Mouse (Mus musculus): ENCODE data around the gene Lin7b. TPM values are rescaled to one million over a fixed set of nuclear protein-coding genes. Genes with fewer than 3 reads are reported as not detected.

The Lin7b gene
- total RNA-seq, 2 experiments from 2014 or later: 134 to 144 TPM

DNA sequence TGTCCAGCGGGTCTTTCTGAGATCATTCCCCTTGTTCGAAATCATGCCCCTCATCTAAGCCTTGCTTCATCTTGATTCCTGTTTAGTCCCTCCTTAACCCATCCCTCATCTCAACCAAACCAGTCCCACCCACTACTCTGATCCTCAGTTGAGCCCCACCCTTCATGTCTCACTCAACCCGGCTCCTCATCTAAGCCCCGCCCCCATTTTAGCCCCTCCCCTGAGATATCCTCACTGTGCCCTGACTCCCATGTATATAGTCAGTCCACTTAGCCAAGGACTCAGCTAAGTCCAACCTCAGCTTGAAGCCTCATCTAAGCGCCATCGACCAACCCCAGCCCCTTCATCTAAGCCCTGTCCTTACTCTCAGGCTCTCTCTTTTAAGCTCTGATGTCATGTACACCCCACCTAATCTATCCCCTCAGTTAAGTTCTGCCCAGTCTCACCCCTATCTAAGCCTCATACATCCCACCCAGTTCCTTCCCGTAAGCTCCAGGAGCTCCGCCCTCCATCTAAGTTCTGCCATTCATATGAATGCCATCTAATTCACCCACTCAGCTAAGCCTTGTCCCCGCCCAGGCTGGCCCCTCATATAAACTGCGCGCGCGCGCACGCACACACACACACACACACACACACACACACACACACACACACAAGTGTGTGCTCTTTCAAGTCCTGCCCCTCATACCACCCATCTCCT, 14.9 kb downstream of the Lin7b start:
- DNase-seq (ENCODE audit: low spot score in 2 of 2): no peak

DNA sequence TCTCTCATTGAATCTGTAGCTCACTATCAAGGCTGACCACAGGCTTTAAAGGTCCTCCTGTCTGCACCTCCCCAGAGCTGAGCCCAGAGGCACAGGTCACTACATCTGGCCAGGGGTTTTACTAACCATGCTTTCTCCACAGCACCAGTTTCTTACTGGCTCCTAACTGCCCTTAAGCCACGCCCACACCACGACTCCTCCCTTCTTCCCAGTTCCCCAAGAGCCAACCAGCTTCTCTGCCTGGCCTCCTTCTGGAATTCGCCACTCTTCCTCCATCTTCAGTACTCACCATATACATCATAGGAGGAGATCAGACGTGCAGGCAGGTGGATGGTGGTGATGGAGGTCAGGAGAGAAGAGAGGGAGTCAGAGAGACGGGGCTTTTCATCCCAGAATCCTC, 17.3 kb downstream of the Lin7b start:
- DNase-seq (ENCODE audit: low spot score in 2 of 2): no peak

DNA sequence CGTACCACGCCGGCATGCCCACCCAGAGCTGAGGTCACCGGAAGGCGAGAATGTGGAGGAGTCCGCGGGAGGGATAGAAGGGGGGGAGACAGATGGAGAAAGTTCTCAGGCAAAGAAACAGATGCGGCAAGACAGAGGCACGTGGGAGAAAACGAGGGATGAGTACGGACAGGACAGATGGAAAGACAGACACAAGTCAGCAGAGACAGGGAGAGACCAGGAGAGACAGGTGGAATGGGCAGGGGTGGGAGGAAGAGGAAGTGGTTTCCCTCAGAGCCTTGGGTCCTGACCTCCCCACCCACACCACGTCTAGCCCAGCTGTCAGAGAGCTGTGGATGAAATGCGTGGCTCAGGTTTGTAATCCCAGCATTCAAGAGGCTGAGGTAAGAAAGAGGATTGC, 23.5 kb downstream of the Lin7b start:
- peak in 1 of 2 experiments; percentile 53 for DNase-seq (ENCODE audit: low spot score in 2 of 2)

DNA sequence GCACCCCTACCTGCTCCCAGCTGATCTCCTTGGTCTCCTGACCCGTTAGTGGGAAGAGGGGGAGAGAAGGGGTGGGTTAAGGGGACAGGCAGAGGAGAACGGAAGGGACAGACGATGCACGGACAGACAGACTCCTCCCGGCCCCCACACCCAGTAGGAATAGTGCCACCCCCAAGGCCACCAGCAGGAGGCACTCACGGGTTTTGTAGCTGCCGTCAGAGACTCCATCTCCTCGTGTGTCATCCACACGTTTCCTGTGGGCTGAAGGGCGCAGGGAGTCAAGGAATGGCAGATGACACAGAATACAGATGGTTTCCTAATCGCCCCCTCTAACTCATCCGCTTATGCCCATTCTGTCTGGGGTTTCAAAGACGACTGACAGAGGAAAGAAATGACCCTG, 26.8 kb downstream of the Lin7b start:
- DNase-seq (ENCODE audit: low spot score in 2 of 2): no peak

DNA sequence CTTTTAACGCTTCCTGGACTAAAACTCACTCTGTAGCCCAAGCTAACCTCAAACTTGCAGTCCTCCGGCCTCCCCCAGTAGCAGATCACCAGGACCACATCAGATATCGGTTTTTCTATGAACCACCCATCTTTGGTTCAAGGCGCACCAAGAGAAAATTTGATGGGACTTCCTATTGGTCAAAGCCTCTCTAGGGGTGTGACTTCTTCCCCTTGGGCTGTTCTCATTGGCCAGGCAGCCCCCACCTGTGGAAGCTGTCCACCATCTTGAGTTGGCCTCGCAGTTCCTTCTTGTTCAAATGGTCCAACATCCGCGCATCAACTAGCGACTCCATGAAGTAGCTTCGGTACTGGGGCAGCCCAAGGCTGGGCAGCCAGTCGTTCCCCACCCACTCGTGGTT, 28.3 kb downstream of the Lin7b start:
- no peak for DNase-seq (ENCODE audit: low spot score in 2 of 2)

DNA sequence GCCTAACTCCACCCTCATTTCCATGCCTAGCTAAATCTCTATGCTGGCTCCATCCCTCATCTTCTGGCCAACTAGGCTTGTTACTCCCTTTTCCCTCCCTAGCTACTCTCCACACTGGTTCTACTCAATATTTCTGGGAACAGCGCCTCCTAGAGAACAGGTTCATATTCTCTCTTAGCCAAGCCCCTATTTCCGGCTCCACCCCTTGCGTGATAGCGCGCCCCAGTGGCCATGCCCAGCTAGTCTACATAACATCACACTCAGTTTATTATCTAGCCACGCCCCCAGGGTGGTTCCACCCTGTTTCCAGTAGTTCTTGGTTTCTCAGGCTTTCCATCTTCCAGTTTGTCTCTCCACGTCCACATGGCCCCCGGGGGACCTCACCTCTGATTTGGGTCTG, 29.1 kb downstream of the Lin7b start:
- DNase-seq (ENCODE audit: low spot score in 2 of 2): peak; percentile 79 to 86

DNA sequence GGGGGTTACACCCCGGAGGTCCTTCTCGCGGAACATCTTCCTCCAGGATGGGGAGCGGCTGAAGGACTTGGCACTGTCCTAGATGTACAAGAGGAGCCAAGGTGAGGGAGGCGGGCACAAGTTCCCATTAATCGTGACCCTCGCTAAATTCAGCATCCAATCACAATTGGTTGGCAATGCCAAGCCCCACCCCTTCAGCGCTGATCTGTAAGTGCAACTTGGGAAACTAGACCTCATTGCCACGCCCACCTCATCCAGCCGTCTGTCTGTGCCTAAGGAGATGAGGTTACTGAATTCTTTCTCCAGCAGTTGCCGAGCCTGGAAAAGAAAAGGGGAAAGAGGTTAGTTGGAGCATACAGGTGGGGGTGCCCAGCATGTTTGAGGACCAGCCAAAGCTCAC, 29.7 kb downstream of the Lin7b start:
- no peak for DNase-seq (ENCODE audit: low spot score in 2 of 2)

DNA sequence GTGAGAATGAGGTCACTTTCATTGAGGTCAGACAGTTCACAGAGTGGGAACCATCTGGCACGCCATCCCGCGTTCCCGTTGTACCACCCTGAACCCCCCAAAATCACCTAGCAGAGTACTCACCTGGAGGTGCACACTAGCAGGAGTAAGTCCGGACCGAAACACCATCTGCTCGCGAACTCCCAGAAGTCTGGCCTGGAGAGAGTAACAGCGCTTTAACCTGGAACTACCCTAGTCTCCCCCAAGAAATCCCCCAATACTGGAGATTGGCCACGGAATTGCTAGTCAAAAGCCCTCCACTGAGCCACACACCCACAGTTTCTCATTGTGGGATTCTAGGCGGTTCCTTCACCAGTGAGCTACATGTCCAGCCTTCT, 30.3 kb downstream of the Lin7b start:
- no peak for DNase-seq (ENCODE audit: low spot score in 2 of 2)

DNA sequence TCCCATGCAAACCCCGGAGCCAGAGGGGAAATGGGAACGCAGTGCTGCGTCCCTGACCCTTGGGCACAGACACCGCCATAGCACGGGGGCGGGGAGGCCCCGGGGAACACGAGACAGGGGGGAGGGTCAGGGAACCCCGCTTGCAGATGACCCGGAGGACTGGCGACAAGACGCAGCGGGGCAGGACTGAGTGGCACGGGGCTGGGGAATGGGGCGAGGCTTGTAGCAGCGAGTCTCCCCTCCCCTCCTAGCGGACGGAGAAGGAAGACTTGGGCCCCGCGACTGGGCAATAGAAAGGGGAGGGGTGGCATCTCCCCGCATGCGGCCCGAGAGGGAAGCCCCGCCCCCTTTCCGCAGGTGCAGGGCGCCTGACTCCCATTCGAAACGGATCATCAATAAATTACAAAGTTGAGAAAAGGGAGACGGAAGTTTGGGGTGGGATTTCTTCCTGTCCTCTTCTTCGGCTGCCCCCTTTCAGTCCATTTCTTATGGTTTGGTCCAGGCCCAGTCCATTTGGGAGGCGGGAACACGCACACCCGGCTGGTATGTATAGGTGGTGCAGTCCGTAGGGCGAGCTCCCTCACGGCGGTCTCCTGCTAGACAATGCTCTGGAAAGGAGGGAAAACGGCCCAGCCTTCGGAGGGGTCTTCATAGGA, 30.8 kb downstream of the Lin7b start:
- peak in 1 of 2 experiments; percentile 30 for DNase-seq (ENCODE audit: low spot score in 2 of 2)

DNA sequence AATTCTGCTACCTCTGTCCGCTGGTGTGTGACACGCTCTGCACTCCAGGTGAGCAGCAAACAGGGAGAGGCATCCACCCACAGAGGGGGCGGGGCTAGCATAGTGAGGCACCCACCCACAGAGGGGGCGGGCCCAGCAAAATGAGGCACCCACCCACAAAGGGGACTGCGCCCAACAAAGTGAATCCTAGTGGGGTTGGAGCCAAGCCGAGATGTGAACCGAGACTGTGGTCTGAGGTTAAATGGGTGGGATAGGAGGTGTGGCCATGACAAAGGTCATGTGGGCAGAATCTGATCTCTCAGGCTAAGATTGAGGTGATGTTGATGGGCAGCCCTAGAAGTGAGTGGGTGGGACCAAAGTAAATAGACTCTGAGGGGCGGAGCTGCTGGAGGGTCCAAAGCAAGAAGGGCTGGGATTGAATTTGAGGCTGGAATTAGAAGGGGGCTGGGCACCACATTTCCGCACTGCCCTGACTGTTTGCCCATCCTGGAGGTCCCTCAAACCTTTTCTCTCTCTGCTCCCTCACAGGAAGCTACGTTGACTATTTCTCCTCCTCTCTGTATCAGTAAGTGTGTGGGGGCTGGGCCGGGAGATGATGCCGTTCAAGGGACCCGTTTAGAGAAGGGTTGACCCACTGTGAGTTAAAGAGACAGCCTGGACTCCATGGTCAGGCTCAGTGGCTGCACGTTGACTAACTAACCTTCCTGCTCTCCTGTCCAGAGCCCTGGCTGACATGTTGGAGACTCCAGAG, 32.0 kb downstream of the Lin7b start:
- peak in 1 of 2 experiments; percentile 27 for DNase-seq (ENCODE audit: low spot score in 2 of 2)

DNA sequence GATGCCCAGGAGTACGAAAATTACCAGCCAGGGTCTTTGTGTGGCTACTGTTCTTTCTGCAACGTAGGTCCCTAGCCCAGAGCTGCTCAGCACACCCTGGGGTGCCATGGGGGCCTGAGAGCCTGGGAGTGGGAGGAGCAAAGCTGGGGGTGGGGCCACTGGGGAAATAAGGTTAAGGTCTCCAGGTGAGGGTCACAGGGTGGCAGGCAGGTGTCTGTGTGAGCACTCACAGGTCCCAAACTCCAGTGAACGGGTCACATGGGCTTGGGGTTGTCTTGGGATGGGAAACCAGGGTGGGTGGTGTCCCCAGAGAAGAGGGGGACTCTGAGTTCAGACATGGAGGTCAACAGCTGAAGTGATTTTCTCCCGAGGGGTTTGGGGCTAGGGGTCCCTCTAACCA, 32.9 kb downstream of the Lin7b start:
- DNase-seq (ENCODE audit: low spot score in 2 of 2): no peak

DNA sequence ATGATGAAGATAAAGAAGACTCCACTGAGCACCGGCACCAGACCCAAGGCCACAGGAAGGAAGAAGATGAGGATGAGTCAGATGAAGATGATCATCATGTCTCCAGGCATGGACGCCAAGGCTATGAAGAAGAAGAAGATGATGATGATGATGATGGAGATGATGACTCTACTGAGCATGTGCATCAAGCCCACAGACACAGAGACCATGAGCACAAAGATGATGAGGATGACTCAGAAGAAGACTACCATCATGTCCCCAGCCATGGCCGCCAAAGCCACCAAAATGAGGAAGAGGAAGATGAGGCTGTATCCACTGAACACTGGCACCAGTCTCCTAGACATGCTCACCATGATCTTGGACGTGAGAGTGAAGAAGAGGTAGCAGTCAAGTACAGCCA, 34.1 kb downstream of the Lin7b start:
- no peak for DNase-seq (ENCODE audit: low spot score in 2 of 2)

DNA sequence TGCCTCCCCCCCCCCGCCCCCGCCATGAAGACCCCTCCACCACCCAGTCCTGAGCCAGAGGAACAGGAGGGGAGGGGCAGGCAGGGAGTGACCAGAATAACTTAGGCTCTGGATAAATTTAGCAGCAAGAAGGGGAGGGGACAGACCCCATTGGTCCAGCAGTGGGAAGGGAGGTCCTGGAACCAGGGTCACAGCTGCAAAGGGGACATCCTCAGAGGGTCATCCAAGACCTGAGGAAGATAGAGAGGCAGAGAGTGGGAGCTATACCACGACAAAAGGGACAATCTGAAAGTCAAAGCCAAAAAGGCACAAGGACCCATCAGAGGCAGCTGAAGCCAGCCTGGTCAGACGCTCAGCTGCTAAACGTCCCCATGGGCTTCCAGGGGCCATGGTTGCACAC, 35.3 kb downstream of the Lin7b start, which contains the start of gene Hrc:
Gene Hrc (plus strand): TSS at position 235 of the 400 bp plus-strand sequence.
- no peak for DNase-seq (ENCODE audit: low spot score in 2 of 2)

DNA sequence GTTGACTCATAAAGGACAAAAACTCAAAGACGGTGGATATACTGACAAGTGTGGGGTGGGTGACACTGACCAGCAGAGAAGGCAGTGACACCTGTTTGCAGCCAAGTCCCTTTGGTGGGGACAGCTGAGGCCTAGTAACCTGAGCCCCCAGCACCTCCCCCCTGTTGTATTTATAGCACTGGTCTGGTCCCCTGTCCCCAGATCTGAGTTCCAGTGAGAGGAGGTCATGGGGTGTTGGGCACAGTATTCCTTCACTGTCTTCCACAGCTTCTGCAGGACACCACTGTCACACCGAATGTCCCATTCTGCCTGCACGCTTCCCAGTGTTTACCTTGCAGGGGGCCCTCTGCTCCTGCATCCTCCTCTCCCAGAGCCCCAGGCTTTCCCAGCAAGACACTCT, 35.8 kb downstream of the Lin7b start:
- DNase-seq (ENCODE audit: low spot score in 2 of 2): no peak

DNA sequence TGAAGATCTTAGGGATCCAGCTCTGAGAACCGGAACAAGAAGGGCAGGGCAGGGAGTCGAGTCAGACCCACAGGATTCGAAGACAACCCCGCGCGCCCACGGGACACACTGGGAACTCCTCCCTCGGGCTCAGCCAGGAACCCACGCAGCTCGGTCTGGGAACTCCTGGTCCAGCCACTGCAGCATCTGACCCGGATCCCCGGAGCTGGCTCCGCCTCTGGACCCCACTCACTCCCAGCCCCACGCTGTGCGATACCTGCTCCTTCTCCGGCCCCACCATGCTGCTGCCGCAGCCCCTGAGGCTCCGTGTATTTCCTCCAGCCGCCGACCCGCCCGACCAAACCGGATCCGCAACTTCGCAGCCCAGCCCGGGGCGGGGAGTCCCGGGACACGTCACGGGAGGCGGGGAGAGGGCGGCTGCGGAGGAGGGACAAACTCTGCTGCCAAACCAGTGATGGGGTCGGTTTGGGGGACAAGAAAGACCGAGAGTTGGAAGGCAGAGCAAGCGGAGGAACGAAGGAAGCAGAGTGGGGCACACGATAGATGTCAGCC, 36.9 kb downstream of the Lin7b start, which contains the start of gene Trpm4:
Gene Trpm4 (minus strand): TSS at position 350 of the 552 bp plus-strand sequence.
- peak in 1 of 2 experiments; percentile 60 for DNase-seq (ENCODE audit: low spot score in 2 of 2)

DNA sequence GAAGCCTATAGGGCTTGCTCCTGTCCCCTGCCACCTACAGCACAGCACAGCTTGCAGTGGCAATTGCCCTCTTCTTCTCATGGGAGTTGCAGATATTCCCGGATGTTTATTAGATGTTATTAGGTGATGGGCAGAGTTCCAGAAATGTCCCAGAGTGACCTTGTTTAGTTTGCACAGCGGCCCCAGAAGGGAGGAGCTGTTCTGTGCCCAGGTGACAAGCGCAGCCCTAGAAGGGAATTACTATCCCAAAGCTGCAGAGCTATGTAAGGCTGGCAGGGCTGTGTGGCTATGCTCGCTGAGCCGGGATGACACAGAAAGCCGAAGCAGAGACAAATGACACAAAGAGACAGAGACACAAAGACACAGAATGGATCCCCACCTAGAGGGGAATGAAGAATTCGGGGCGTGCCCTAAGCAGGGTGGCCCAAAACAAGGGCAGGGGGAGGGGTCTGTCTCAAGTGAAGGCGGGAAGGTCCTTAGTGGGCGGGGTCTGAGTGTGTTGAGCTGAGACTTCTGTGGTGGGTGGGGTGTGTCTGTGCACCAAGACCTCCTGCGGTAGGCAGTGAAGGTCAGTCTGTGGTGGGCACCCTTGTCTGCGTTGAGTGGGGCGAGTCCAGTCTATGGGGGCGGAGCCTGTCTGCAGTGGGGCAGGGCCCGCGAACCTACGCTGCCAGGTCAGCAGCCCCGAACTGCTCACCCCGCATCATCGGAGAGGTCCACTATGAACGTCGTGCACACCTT, 37.5 kb downstream of the Lin7b start:
- DNase-seq (ENCODE audit: low spot score in 2 of 2): no peak

DNA sequence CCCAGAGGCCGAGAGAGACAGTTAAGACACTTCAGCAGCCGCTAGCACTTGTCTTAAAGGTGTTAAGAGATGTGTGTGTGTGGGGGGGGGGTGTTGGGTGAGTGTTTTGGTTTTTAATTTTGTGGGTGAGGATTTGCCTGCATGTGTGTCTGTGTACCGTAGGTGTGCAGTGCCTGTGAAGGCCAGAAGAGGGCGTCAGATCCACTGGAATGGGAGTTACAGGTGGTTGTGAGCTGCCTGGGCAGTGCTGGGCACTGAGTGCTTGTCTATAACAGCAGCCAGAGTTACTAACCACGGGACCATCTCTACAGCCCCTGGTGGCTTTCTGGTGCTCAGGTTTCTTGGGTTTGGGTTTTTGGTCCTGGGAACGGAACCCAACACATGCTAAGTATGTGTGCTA, 38.9 kb downstream of the Lin7b start:
- no peak for DNase-seq (ENCODE audit: low spot score in 2 of 2)

DNA sequence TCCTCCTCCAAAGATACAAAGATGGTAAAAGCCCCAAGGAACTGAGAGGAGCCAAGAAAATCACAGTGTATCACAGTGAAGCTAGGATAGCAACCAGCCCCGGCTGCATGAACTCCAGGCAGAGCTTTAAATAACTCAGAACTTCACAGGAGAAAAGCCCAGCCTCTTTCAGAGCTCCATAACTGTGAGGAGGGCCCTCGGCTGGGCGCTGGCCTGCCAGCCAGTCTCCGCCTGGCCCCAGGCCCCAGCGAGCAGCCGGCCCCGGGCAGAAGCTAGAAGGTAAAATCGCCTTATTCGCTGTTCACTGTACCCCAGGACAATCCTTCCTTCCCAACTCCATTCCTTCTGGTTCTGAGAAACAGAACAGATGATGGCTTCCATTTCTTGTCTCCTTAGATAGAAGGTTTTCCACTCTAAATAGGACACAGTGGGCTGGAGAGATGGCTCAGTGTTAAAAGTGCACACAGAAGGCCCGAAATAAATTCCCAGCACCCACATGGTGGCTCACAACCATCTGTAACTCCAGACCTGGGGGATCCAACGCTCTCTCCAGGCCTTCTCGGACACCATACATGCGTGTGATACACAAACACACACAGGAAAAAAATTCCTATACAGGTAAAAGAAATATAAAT, 41.4 kb downstream of the Lin7b start:
- no peak for DNase-seq (ENCODE audit: low spot score in 2 of 2)

DNA sequence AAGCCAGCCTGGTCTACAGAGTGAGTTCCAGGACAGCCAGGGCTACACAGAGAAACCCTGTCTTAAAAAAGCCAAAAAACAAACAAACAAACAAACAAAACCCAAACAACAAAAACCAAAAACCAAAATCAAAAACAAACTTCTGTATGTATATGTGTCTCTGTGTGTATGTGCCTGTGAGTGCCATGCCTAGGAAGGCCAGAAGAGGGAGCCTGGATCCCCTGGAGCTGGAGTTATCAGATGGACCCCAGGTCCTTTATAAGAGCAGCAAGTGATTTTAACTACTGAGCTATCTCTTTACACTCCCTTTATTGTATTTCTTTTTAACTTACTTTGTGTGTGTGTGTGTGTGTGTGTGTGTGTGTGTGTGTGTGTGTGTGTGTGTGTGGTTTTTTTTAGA, 44.6 kb downstream of the Lin7b start:
- no peak for DNase-seq (ENCODE audit: low spot score in 2 of 2)

DNA sequence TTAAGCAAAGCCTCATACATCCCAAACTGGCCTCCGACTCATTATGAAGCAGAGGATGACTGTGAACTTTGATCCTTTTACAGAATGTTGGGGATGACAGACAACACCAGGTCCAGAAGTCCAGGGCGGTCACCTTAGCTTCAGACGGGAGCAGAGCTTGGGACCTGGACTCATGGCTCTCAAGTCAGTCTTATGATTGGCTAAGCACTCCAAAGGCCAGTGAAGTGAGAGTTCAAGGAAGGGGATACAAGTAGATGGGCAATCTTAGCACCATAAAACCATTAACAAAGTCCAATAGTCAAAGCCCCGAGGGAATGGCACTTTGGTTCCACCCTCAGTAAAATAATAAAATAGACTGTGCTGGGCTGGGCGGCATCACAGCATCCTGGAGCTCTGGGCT, 47.3 kb downstream of the Lin7b start:
- DNase-seq (ENCODE audit: low spot score in 2 of 2): no peak

DNA sequence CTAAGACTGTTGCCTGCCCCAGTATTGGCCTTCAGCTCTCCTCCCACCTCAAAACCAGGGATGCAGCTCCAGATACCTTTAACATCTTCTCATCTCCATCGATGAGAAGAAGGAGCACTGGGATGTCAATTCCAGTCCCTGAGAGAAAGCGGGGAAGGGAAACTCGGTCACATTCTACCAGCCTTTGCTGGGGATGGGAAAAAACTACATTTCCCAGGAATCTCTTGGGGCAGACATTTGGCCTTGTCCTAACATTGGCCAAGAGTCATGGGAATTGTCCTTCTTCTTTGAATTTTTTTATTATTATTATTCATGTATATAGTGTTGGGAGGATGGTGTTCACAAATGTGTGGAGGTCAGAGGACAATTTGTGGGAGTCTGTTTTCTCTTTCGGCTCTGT, 48.1 kb downstream of the Lin7b start:
- no peak for DNase-seq (ENCODE audit: low spot score in 2 of 2)
